Mouse (Mus musculus): ENCODE data around the gene Ncan.

Gene Ncan

GRCm38 (mm10) chr8:70128435-70128834, 7.8 kb upstream of the Ncan start:
- DNase-seq, result no peak

DNA sequence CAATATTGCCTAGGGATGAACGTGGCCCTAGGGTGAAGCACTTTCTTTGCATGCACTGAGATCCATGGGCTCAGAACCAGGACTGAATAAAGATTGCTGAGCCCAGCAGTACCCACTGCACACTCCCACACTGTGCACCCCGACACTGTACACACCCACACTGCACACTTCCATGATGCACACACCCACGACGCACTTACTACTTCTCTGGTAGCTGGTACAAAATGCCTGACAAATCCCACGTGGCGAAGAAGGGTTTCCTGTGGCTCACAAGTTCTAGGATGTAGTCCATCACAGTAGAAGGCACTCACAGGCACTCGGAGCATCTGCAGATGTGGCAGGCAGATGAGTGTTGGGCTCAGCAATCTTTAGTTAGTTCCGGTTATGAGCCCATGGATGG, 4.3 kb upstream of the Ncan start:
- DNase-seq, result no peak

- DNase-seq, result peak in 1 of 2 experiments; percentile 18
Measured at GRCm38 (mm10) chr8:70122863-70123262, 2.2 kb upstream of the Ncan start.

- no peak for DNase-seq
Measured at GRCm38 (mm10) chr8:70118726-70119700, 1.7 kb downstream of the Ncan start.

GRCm38 (mm10) chr8:70117611-70118010, 3.1 kb downstream of the Ncan start:
- DNase-seq, result no peak

DNA sequence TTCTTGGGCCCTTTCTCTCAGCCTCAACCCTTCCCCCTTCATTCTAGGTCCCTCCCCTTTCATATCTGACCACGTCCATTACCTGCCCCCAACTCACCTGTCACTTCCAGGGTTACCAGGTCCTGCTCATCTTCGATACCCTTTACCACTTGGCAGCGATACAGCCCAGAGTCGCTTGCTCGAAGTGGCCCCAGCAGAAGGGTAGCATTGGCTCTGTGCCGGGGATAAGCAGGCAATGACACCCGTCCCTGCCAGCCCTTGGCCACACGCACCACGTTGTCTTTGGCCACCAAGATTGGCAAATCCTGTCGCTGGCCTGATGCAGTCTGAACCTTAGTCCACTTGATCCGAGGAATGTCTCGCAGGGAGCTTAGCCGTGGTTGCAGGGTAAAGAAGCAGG, 5.8 kb downstream of the Ncan start:
- DNase-seq, result no peak

- no peak for DNase-seq
Measured at GRCm38 (mm10) chr8:70114488-70114887, 6.2 kb downstream of the Ncan start.

DNA sequence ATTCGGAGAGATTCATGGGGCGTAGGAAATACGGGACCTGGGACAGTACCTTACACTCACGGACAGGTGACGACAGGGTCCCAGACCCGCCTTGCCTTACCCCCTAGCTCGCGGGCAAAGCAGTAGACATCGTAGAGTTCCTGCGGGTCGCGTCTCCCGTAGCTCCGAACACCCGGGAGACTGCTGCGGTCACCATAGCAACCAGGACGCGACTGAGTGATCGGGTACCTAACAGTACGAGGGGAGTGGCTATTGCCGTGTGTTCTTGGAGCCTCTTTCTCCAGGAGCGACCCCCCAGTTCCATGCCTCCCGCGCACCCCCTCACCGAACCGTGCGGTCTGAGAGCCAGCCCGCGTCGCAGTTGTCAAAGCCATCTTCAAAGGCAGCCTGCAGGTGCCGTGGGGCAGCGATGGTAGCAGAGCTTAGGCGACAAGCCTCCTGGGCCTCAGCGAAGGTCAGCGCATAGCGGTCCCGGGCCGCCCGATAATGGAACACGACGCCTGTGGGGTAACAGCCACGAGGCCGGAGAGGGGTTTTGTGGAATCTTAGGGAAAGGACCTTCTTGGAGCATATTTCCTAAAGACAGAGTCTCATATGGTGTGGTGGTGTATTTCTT, 8.2 kb downstream of the Ncan start:
- no peak for DNase-seq

DNA sequence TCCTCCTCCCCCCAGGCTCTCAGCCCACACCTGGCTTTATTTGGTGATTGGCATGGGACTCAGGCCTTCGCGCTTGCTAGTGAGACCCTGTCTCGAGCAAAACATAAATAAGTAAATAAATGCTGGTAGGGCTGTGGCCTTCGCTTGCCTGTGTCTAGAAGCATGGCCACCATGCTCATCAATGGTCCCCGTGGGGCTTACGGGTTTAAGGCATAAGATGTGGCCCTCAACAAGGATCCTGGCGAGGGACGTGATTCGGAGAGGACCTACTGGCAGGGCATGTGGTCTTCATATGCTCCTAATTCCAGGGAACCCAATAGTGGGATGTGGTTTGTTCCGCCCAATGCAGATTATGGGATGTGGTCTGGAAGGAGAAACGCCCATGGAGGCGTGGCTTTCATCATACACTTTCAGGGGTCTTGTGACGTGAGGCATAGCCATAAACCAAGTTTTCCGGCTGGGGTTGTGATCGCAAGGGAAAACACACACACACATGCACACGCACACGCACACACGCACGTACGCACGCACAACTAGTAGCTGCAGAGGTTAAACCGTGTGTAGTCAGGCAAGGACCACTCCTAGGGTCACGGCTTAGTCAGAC, 9.4 kb downstream of the Ncan start:
- no peak for DNase-seq

DNA sequence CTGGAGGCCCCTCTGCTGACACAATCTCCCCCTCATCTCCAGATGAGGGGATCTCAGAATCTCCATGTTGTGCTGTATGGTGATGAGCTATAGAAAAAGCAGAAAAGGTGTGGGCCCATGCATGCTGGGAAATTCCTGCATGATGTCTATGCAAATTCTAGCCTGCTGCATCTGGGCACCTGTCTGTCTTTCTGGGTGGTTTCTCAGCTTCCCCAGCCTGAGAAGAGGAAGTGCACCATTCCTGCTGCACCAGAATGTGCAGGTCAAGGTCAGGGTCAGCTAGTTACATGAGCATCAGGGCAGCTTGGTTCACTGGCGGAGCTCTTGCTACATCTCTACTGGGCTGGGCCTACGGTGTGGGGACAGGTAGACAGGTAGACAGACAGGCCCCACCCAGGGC, 10.2 kb downstream of the Ncan start:
- no peak for DNase-seq

DNA sequence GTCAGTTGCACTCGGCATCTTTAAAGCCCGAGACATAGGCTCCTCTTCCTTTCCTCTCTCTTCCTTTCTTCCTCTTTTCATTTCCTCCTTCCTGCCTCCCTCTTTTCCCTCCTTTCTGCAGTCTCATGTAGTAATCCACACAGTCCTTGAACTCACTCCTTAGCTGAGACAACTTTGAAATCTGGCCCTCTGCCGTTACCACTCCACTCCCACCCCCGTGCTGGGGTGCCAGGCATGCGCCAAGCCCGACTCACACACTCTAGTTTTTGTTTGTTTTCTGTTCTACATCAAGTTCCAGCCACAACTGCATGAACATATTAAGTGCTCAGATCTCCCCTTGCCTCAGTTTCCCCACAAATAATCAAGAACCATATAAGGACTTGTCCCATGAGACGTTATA, 15.8 kb downstream of the Ncan start:
- DNase-seq, result no peak

DNA sequence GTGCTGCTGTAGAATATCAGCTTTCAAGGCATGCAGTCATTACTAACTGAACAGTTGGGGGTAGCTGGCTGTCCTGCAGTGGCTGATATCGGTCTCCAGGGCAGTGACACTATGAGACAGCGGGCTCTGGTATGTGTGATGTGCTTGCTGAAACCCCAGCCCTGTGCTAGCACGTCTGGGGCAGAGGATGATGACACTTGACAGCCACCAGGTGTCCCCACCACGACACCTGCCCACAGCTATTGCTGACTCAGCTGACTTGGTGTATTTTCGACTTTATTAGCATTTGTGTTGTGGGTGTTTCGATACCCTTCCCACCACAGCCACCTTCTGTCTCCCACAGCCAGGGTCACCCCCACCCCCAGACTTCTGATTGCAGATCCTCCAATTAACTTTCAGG, 16.2 kb downstream of the Ncan start:
- peak; percentile 51 to 60 for DNase-seq

DNA sequence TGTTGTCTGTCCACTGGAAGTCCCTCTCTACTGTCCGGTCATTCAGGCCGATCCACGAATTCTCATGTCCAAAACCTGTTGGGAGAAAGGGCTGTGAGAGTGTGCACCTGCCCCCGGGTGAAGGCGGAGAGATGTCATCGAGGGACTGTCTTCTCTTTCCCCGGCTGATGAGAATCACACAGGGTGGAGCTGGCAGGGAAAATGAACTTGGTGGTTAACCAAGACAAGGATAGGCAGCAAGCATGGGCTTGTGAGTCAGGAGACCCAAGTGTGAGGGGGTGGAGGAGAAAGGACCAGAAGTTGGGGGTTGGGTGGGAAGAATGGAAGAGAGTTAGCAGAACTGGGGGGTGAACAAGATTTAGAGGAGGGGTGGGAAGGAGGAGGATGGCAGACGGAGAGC, 20.4 kb downstream of the Ncan start:
- DNase-seq, result no peak

GRCm38 (mm10) chr8:70099276-70099675, 21.4 kb downstream of the Ncan start:
- DNase-seq, result no peak

GRCm38 (mm10) chr8:70092786-70093185, 27.9 kb downstream of the Ncan start:
- no peak for DNase-seq

- DNase-seq, result no peak
Measured at GRCm38 (mm10) chr8:70089296-70089960, 31.2 kb downstream of the Ncan start.

GRCm38 (mm10) chr8:70087836-70088650, 32.6 kb downstream of the Ncan start:
- peak in 1 of 2 experiments; percentile 15 for DNase-seq

GRCm38 (mm10) chr8:70087237-70087636, 33.4 kb downstream of the Ncan start:
- DNase-seq, result no peak

DNA sequence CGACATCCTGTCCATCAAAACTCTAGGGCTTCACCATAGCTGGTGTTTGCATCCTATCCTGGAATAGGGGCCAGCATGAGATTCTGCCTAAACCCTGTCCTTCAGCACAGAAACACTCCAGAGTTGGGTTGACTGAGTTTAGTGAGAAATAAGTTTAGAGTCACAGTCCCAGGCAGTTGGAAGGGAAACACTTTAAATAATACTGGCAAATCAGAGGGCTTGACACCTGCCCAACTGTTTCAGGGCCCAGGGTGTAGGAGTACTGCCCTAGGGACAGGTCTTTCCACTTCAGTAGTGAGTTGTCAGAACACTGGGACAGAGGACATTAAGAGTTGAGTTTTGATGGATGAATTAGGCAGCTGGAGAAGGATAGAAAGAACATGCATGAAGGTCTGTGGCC, 34.5 kb downstream of the Ncan start:
- DNase-seq, result no peak

GRCm38 (mm10) chr8:70084191-70085065, 36.2 kb downstream of the Ncan start:
- no peak for DNase-seq

DNA sequence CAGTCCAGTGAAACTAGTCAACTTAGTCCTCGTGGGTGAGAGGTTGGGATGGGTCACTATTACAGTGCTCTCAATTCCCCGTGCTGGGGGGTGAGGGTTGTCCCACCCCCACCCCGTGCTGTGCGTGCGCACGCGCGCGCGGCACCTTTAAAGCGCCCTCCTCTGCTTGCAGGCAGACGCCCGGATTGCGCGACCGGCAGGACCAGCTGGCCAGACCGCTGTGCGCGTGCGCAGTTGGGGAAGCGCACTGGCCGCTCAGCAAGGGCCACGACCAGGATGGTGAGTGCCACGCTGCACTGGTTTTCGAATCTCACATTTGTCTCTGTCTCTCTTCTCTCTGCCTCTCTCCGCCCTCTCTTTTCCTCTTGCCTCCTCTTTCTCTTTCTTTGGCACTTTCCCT, 37.4 kb downstream of the Ncan start, which contains the start of gene Hapln4:
Gene Hapln4 (plus strand): TSS at position 173 of the 400 bp plus-strand sequence.
- DNase-seq, result no peak

All from thymus, postnatal 36 days (tissue).